Mouse (Mus musculus) forelimb bud, embryonic 11.5 days (tissue): ENCODE measurements around the gene Ralbp1.

Source experiments
- DNase-seq: peaks from one replicate; pipeline ENCODE4 v3.0.0-alpha.2; 2012; ENCODE audit warnings: low read depth, low spot score

Gene Ralbp1

DNA sequence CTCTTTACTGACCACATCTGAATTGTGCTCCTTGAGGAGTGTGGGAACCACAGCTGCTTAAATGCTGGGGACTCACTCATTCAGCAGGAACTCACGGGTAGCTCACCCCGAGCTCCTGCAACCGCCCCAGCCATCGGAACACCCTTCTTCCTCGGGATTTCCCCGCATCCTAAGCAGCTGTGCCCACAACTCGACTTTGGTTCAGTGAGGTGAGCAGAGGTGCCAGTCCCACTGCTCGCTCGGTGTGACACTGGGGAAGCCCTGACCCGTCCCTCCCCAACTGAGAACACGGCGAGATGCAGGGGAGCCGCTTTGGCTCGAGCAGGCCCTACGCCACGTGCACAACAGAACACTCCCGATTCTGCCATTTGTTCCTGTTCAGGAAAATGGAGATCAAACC, 35.1 kb downstream of the Ralbp1 start:
- no peak for DNase-seq

- DNase-seq: no peak
These were observed 37.7 kb downstream of the Ralbp1 start for GRCm38 (mm10) chr17:65847694-65848449.

- no peak for DNase-seq
These were observed 40.2 kb downstream of the Ralbp1 start for GRCm38 (mm10) chr17:65845423-65845822.

GRCm38 (mm10) chr17:65842669-65843381, 42.8 kb downstream of the Ralbp1 start:
- DNase-seq: no peak

GRCm38 (mm10) chr17:65839541-65840256, 45.9 kb downstream of the Ralbp1 start:
- no peak for DNase-seq

DNA sequence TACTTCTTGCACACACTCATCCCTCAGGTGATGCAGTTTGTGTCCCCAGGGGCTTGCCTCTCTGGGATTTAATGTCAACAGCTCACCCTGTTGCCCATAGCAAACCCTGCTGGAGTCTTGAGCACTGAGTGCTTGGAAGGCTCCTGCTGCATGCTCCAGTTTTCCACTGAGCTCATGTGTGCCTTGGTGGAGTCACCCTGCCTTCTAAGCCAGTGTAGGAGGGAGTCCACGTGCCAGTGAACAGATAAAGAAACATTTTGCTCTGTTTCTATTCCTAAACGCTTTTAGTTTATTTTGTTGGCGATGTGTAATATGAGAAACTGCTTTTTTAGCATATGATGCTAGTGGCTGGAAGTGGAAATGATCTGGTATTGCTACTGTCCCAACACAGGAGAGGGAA, 48.9 kb downstream of the Ralbp1 start:
- DNase-seq: no peak

GRCm38 (mm10) chr17:65833891-65834290, 51.7 kb downstream of the Ralbp1 start:
- DNase-seq: no peak

- no peak for DNase-seq
These were observed 55.3 kb downstream of the Ralbp1 start for GRCm38 (mm10) chr17:65830216-65830863.

GRCm38 (mm10) chr17:65828951-65829350, 56.6 kb downstream of the Ralbp1 start:
- DNase-seq: no peak

GRCm38 (mm10) chr17:65827904-65828303, 57.7 kb downstream of the Ralbp1 start:
- DNase-seq: no peak

- DNase-seq: no peak
These were observed 58.3 kb downstream of the Ralbp1 start for GRCm38 (mm10) chr17:65827119-65827840.

GRCm38 (mm10) chr17:65826257-65826656, 59.3 kb downstream of the Ralbp1 start:
- DNase-seq: no peak

GRCm38 (mm10) chr17:65824246-65824645, 61.4 kb downstream of the Ralbp1 start:
- no peak for DNase-seq

GRCm38 (mm10) chr17:65822423-65822822, 63.2 kb downstream of the Ralbp1 start:
- no peak for DNase-seq

- DNase-seq: no peak
These were observed 65.4 kb downstream of the Ralbp1 start for GRCm38 (mm10) chr17:65820197-65820596.

- DNase-seq: no peak
These were observed 71.8 kb downstream of the Ralbp1 start for GRCm38 (mm10) chr17:65813763-65814162.

DNA sequence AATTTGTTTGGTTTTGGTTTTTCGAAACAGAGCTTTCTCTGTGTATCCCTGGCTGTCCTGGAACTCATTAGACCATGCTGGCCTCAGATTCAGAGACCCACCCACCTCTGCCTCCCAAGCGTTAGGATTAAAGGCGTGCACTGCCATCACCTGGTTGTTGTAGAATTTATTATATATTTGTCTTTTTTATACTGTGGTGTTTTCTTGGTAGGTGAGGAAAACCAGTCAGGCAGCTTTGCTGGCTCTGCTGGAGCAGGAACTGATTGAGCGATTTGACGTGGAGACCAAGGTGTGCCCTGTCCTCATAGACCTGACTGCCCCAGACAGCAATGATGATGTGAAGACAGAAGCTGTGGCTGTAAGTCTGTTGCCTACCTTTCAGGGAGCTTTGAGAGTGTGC, 74.6 kb downstream of the Ralbp1 start:
- DNase-seq: no peak

GRCm38 (mm10) chr17:65806416-65806815, 79.2 kb downstream of the Ralbp1 start:
- DNase-seq: no peak

DNA sequence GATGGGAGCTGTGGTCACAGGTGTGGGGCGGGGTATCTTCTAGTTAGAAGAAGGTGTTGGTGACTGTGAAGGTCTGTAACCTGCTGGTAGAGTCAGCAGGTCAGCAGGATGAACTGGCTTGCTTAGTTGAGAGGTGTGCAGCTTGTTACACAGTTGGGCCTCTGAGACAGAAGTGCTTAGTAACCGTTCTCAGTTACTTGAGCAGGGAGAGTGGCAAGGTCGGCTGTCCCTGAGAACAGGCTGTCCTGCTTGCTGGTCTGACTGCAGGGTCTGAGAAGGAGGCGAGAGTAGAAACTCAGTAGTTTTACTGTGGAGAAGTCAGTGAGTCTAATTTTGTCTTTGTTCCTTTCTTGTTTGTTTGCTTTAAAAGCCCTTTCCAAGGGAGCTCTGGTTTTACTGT, 79.6 kb downstream of the Ralbp1 start:
- DNase-seq: no peak

GRCm38 (mm10) chr17:65802026-65802425, 83.6 kb downstream of the Ralbp1 start:
- DNase-seq: no peak

- DNase-seq: no peak
These were observed 85.1 kb downstream of the Ralbp1 start for GRCm38 (mm10) chr17:65800451-65800850.
